ENCODE assay signal across 8 mouse cellular contexts in genomic region chr5:108029968-108030367, GRCm38 (mm10). TPM values are rescaled to one million over a fixed set of nuclear protein-coding genes. Genes with fewer than 3 reads are reported as not detected.
DNase-seq lines count a peak whose midpoint lies in the region; ATAC-seq and TF ChIP-seq lines count a peak whose summit lies in the region.

No protein-coding gene starts in this region.

- peak; percentile 34 for TF ChIP-seq CTCF in forebrain, postnatal 0 days (IDR thresholded peaks at IDR 0.05; ENCODE audit: low read depth)
- TF ChIP-seq CTCF in lung, adult 2 months (IDR thresholded peaks at IDR 0.05; ENCODE audit: insufficient read depth, low read length) = no peak

- H3K4me3 ChIP-seq in forebrain, postnatal 0 days (ENCODE audit: low read depth, low read length) = no peak overlapping the region
- no peak overlapping the region for H3K4me3 ChIP-seq in forebrain, embryonic 16.5 days (replicated peaks; ENCODE audit: low read length)
- no peak overlapping the region for H3K4me3 ChIP-seq in lung, adult 2 months (replicated peaks; ENCODE audit: extremely low read depth, low read depth, low read length)
- H3K4me3 ChIP-seq in embryonic facial prominence, embryonic 10.5 days = no peak overlapping the region

- 73% methylated on average over 2 of the region's 2 CpGs for WGBS in forebrain, postnatal 0 days
- 80% methylated on average over 2 of the region's 2 CpGs for WGBS in forebrain, embryonic 16.5 days
- WGBS in lung, adult 2 months = 55% methylated on average over 2 of the region's 2 CpGs
- 89% methylated on average over 2 of the region's 2 CpGs for WGBS in embryonic facial prominence, embryonic 10.5 days

- H3K36me3 ChIP-seq in forebrain, postnatal 0 days (ENCODE audit: insufficient read depth) = no peaks in the 10 kb centered on the region
- no peaks in the 10 kb centered on the region for H3K36me3 ChIP-seq in forebrain, embryonic 16.5 days (ENCODE audit: control insufficient read depth, insufficient read depth)
- H3K36me3 ChIP-seq in embryonic facial prominence, embryonic 10.5 days (replicated peaks) = no peaks in the 10 kb centered on the region

- no peak for TF ChIP-seq POLR2A in lung, adult 2 months (IDR thresholded peaks at IDR 0.05; ENCODE audit: borderline replicate concordance, extremely low read depth, low read depth, low read length)

- H3K27me3 ChIP-seq in forebrain, postnatal 0 days (ENCODE audit: insufficient read depth, low read length) = no peaks in the 10 kb centered on the region
- H3K27me3 ChIP-seq in forebrain, embryonic 16.5 days (replicated peaks; ENCODE audit: control insufficient read depth, insufficient read depth, low read length) = no peaks in the 10 kb centered on the region
- no peaks in the 10 kb centered on the region for H3K27me3 ChIP-seq in embryonic facial prominence, embryonic 10.5 days (replicated peaks; ENCODE audit: low read depth, poor library complexity, severe bottlenecking)

- H3K4me2 ChIP-seq in forebrain, postnatal 0 days (ENCODE audit: low read depth) = no peak overlapping the region
- H3K4me2 ChIP-seq in forebrain, embryonic 16.5 days (ENCODE audit: low read length) = no peak overlapping the region

- H3K9me3 ChIP-seq in forebrain, postnatal 0 days (ENCODE audit: low read length) = no peaks in the 10 kb centered on the region
- no peaks in the 10 kb centered on the region for H3K9me3 ChIP-seq in forebrain, embryonic 16.5 days (ENCODE audit: control insufficient read depth, low read length)
- no peaks in the 10 kb centered on the region for H3K9me3 ChIP-seq in embryonic facial prominence, embryonic 10.5 days

- H3K4me1 ChIP-seq in forebrain, postnatal 0 days (ENCODE audit: insufficient read depth) = no peaks in the 10 kb centered on the region
- H3K4me1 ChIP-seq in forebrain, embryonic 16.5 days (replicated peaks; ENCODE audit: control insufficient read depth, insufficient read depth, low read length) = peaks cover under 1% of the 10 kb centered on the region
- H3K4me1 ChIP-seq in lung, adult 2 months (ENCODE audit: control insufficient read depth, insufficient read depth, low read length) = no peaks in the 10 kb centered on the region
- H3K4me1 ChIP-seq in embryonic facial prominence, embryonic 10.5 days = no peaks in the 10 kb centered on the region

- H3K27ac ChIP-seq in forebrain, postnatal 0 days (ENCODE audit: low read depth, low read length) = no peak overlapping the region
- no peak overlapping the region for H3K27ac ChIP-seq in forebrain, embryonic 16.5 days (ENCODE audit: low read length)
- no peak overlapping the region for H3K27ac ChIP-seq in embryonic facial prominence, embryonic 10.5 days (replicated peaks)

- H3K9ac ChIP-seq in forebrain, postnatal 0 days = no peak overlapping the region
- H3K9ac ChIP-seq in forebrain, embryonic 16.5 days (replicated peaks; ENCODE audit: low read depth, low read length) = no peak overlapping the region

- ATAC-seq in forebrain, postnatal 0 days = no peak
- no peak for ATAC-seq in forebrain, embryonic 16.5 days

- no peak for DNase-seq in forebrain, postnatal 0 days
- peak; percentile 7 for DNase-seq in lung, postnatal 10 days
- no peak for DNase-seq in lung, adult 2 months
- DNase-seq in ZHBTc4 (ENCODE audit: low read depth, low spot score) = peak; percentile 68
- DNase-seq in naive thymus-derived CD4-positive, alpha-beta T cell, adult 2 months (ENCODE audit: low read depth) = peak; percentile 53
- DNase-seq in embryo, embryonic 10 days (ENCODE audit: low spot score) = no peak
- DNase-seq in embryonic facial prominence, embryonic 10.5 days (ENCODE audit: low spot score) = no peak

RNA-seq across cellular contexts. Expression of gene Mtf2, which starts 35.5 kb away (rescaled TPM):
- total RNA-seq in forebrain, postnatal 0 days (2014; rRNA removed) = 75.1 and 96.2 TPM in 2 replicates
- 49.0 and 61.9 TPM in 2 replicates for polyA plus RNA-seq in forebrain, postnatal 0 days (2015; fragmentation: Nextera tagmentation; extraction: Ambion mirVana)
- polyA plus RNA-seq in forebrain, embryonic 16.5 days (2015; fragmentation: Nextera tagmentation; extraction: Ambion mirVana) = 133 and 139 TPM in 2 replicates
- 8.5 and 11.3 TPM in 2 replicates for polyA plus RNA-seq in lung, adult 2 months (2012; rRNA removed)
- 182 and 183 TPM in 2 replicates for polyA plus RNA-seq in embryonic facial prominence, embryonic 10.5 days (2016; fragmentation: Nextera tagmentation; extraction: Ambion mirVana)

RNA-seq across cellular contexts. Expression of gene Fam69a, which starts 43.1 kb away (rescaled TPM):
- 23.9 and 28.5 TPM in 2 replicates for total RNA-seq in forebrain, postnatal 0 days (2014; rRNA removed)
- polyA plus RNA-seq in forebrain, postnatal 0 days (2015; fragmentation: Nextera tagmentation; extraction: Ambion mirVana) = 47.8 and 60.9 TPM in 2 replicates
- 38.7 and 43.2 TPM in 2 replicates for polyA plus RNA-seq in forebrain, embryonic 16.5 days (2015; fragmentation: Nextera tagmentation; extraction: Ambion mirVana)
- polyA plus RNA-seq in lung, adult 2 months (2012; rRNA removed) = 1.6 and 4.4 TPM in 2 replicates
- polyA plus RNA-seq in embryonic facial prominence, embryonic 10.5 days (2016; fragmentation: Nextera tagmentation; extraction: Ambion mirVana) = 16.5 and 16.7 TPM in 2 replicates

Comparison
In these comparisons a context has a peak if more than half of its experiments do, and no peak if none do; other contexts are left out.
1. DNase-seq: peak in lung, postnatal 10 days (single experiment), ZHBTc4 (single experiment) and naive thymus-derived CD4-positive, alpha-beta T cell, adult 2 months (single experiment); none in forebrain, postnatal 0 days (single experiment), lung, adult 2 months (single experiment), embryo, embryonic 10 days (single experiment) and embryonic facial prominence, embryonic 10.5 days (single experiment).